Mouse (Mus musculus): Measurements from ENCODE around the gene 2210016F16Rik.

DNA sequence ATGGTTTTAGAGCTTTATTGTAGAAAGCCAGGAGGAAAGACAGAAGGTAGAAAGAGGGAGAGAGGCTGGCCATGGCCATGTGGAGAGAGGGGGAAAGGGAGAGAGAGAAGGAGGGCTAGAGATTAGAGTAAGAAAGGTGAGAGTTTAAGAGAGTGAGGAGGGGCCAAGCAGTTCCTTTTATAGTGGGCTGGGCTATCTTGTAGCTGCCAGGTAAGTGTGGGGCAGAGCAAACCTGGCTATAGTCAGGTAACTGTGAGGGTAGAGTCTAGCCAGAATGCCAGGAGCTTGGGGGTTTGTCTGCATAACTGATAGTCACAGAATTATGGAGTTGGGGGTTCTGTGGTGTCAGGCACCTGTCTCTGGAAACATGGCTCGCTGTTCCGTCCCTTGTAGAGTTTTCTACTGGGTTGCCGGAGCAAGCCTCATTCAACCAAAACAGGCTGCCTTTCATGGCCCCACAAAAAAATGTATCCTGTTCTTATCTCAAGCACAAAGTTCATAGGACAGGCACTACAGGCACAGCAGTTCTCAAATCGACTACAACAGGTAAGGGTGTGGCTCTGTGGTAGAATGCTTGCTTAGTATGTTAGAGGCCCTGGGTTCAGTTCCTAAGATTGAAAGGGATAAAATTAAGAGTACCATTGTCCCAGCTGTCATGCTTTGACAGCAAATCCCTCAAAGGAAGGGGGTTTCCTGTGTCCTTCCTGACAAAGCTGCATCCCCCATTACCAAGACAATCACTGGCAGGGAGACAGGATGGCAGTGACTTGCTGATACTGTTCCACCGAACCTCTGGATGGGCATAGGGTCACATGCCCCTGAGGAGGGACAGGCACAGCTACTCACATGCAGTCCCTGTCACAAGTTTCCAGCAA is 12.5 kb downstream of the 2210016F16Rik start:
- TF ChIP-seq POLR2A (IDR thresholded peaks at IDR 0.05; ENCODE audit: control insufficient read depth, low read depth, low read length), result no peak
- TF ChIP-seq CTCF (IDR thresholded peaks at IDR 0.05; ENCODE audit: control insufficient read depth, insufficient read depth, insufficient replicate concordance, low read depth, low read length), result no peak
